8 mouse cellular contexts compared by ENCODE assay signal in the genomic region with DNA sequence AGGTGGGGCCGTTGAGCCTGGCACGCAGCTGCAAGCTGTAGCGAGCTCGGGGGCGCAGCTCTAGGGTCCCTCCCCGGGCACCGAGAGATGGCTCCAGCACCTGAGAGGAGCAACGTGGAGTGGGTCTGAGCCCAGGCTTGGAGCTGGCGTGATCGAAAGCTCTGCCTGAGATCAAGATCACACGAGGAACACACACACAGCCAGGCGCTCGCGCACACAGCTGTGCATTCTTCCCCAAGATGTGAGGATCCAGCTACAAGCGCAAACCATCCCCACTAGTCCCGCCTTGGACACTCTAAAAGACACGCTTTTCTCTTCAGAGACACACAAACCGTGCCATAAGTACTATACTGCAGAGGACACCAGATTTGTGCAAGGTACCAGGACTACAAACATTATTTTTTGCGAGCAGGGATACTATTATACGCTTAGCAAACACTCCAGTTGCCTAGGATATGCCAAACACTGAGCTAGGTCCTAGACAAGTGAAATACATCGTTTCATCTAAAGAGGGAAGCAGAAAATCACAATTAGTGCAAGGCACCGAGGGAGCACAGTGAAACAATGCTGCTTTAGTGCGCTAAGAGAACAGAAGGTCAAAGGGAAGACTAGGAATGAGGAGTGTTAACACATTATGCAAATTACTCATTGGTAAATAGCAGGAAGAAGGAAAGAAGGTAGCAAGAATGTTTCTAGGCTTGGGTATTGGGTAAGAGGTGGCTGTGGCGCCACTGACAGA. TPM values are rescaled to one million over a fixed set of nuclear protein-coding genes. Genes with fewer than 3 reads are reported as not detected.
DNase-seq lines count a peak whose midpoint lies in the region; ATAC-seq and TF ChIP-seq lines count a peak whose summit lies in the region.

No protein-coding gene starts in this region.

- no peaks in the 10 kb centered on the region for H3K36me3 ChIP-seq in heart, postnatal 0 days (replicated peaks; ENCODE audit: control insufficient read depth, insufficient read depth, low read length)
- no peaks in the 10 kb centered on the region for H3K36me3 ChIP-seq in intestine, postnatal 0 days (ENCODE audit: control insufficient read depth, insufficient read depth)

- no peak overlapping the region for H3K27ac ChIP-seq in heart, postnatal 0 days (ENCODE audit: low read depth)
- H3K27ac ChIP-seq in intestine, postnatal 0 days (ENCODE audit: low read depth, low read length) = no peak overlapping the region

- DNase-seq in heart, postnatal 0 days (ENCODE audit: low spot score) = no peak
- DNase-seq in heart, adult 9 months (ENCODE audit: low spot score in 2 of 2) = no peak
- peak; percentile 28 for DNase-seq in embryo, embryonic 9.5 days (ENCODE audit: extremely low spot score)
- peak; percentile 35 for DNase-seq in neural tube, embryonic 10.5 days (ENCODE audit: extremely low spot score, low spot score)
- DNase-seq in frontal cortex, postnatal 10 days (ENCODE audit: low spot score in 2 of 2) = no peak
- DNase-seq in ovary, postnatal 14 days (ENCODE audit: low spot score) = no peak
- DNase-seq in layer of hippocampus, adult 9-10 months (ENCODE audit: low spot score) = no peak

- ATAC-seq in heart, postnatal 0 days (ENCODE audit: insufficient read depth, low read depth) = 0 out of 2 replicates have a peak, but pooled peaks have one; percentile 5
- peak; percentile 64 for ATAC-seq in intestine, postnatal 0 days

- peak overlapping the region; percentile 42 for H3K4me3 ChIP-seq in heart, postnatal 0 days (ENCODE audit: low read depth, low read length)
- peak overlapping the region; percentile 30 for H3K4me3 ChIP-seq in intestine, postnatal 0 days (ENCODE audit: low read depth, low read length)

- WGBS in heart, postnatal 0 days = 41% methylated on average over 24 of the region's 24 CpGs
- 30% methylated on average over 24 of the region's 24 CpGs for WGBS in intestine, postnatal 0 days

- peaks cover 12% of the 10 kb centered on the region; the same call in 1 of the 2 replicates for H3K4me1 ChIP-seq in heart, postnatal 0 days (ENCODE audit: control insufficient read depth, insufficient read depth)
- no peaks in the 10 kb centered on the region for H3K4me1 ChIP-seq in intestine, postnatal 0 days (replicated peaks; ENCODE audit: control insufficient read depth, insufficient read depth, low read length)

- peak overlapping the region; percentile 64 for H3K4me2 ChIP-seq in heart, postnatal 0 days (ENCODE audit: low read depth, low read length)
- H3K4me2 ChIP-seq in intestine, postnatal 0 days (replicated peaks; ENCODE audit: low read depth) = peak overlapping the region; percentile 74

- TF ChIP-seq EP300 in heart, postnatal 0 days (IDR thresholded peaks at IDR 0.05; ENCODE audit: low read depth) = no peak

- TF ChIP-seq CTCF in heart, postnatal 0 days (IDR thresholded peaks at IDR 0.05; ENCODE audit: low read depth) = no peak
- TF ChIP-seq CTCF in intestine, postnatal 0 days (IDR thresholded peaks at IDR 0.05; ENCODE audit: low read depth) = peak; percentile 31; the same call in 1 of the 2 replicates

- no peaks in the 10 kb centered on the region for H3K9me3 ChIP-seq in heart, postnatal 0 days (replicated peaks; ENCODE audit: control insufficient read depth, low read length)
- H3K9me3 ChIP-seq in intestine, postnatal 0 days (ENCODE audit: control insufficient read depth) = no peaks in the 10 kb centered on the region

- 0 out of 2 replicates have a peak overlapping the region, but pooled peaks have one; percentile 35 for H3K9ac ChIP-seq in heart, postnatal 0 days (replicated peaks; ENCODE audit: low read depth, low read length)
- H3K9ac ChIP-seq in intestine, postnatal 0 days (ENCODE audit: low read depth, low read length) = peak overlapping the region; percentile 37; the same call in 1 of the 2 replicates

- H3K27me3 ChIP-seq in heart, postnatal 0 days (ENCODE audit: control insufficient read depth, insufficient read depth, low read length) = no peaks in the 10 kb centered on the region
- no peaks in the 10 kb centered on the region for H3K27me3 ChIP-seq in intestine, postnatal 0 days (replicated peaks; ENCODE audit: control insufficient read depth, insufficient read depth, low read length)

RNA-seq across cellular contexts. Expression of gene Cdc20, which starts 9.4 kb away (rescaled TPM):
- 78.4 and 155 TPM in 2 replicates for total RNA-seq in heart, postnatal 0 days (2014; rRNA removed; ENCODE audit: low replicate concordance)
- polyA plus RNA-seq in heart, postnatal 0 days (2015; fragmentation: Nextera tagmentation; extraction: Ambion mirVana) = 57.5 and 57.8 TPM in 2 replicates
- 37.3 and 42.7 TPM in 2 replicates for polyA plus RNA-seq in intestine, postnatal 0 days (2015; fragmentation: Nextera tagmentation; extraction: Ambion mirVana)

RNA-seq across cellular contexts. Expression of gene Mpl, which starts 10.7 kb away (rescaled TPM):
- total RNA-seq in heart, postnatal 0 days (2014; rRNA removed; ENCODE audit: low replicate concordance) = 1.5 and 2.2 TPM in 2 replicates
- polyA plus RNA-seq in heart, postnatal 0 days (2015; fragmentation: Nextera tagmentation; extraction: Ambion mirVana) = 0.41 and 0.51 TPM in 2 replicates
- polyA plus RNA-seq in intestine, postnatal 0 days (2015; fragmentation: Nextera tagmentation; extraction: Ambion mirVana) = 0.05 and 0.10 TPM in 2 replicates

RNA-seq across cellular contexts. Expression of gene Elovl1, which starts 18.7 kb away (rescaled TPM):
- 44.4 and 74.3 TPM in 2 replicates for total RNA-seq in heart, postnatal 0 days (2014; rRNA removed; ENCODE audit: low replicate concordance)
- polyA plus RNA-seq in heart, postnatal 0 days (2015; fragmentation: Nextera tagmentation; extraction: Ambion mirVana) = 49.8 and 49.9 TPM in 2 replicates
- polyA plus RNA-seq in intestine, postnatal 0 days (2015; fragmentation: Nextera tagmentation; extraction: Ambion mirVana) = 221 and 225 TPM in 2 replicates

RNA-seq across cellular contexts. Expression of gene Med8, which starts 37.4 kb away (rescaled TPM):
- total RNA-seq in heart, postnatal 0 days (2014; rRNA removed; ENCODE audit: low replicate concordance) = 17.3 and 40.2 TPM in 2 replicates
- polyA plus RNA-seq in heart, postnatal 0 days (2015; fragmentation: Nextera tagmentation; extraction: Ambion mirVana) = 56.2 and 58.8 TPM in 2 replicates
- polyA plus RNA-seq in intestine, postnatal 0 days (2015; fragmentation: Nextera tagmentation; extraction: Ambion mirVana) = 71.8 and 76.0 TPM in 2 replicates

RNA-seq across cellular contexts. Expression of gene Szt2, which starts 37.5 kb away (rescaled TPM):
- total RNA-seq in heart, postnatal 0 days (2014; rRNA removed; ENCODE audit: low replicate concordance) = 15.4 and 23.5 TPM in 2 replicates
- 2.0 and 2.3 TPM in 2 replicates for polyA plus RNA-seq in heart, postnatal 0 days (2015; fragmentation: Nextera tagmentation; extraction: Ambion mirVana)
- 2.8 and 4.2 TPM in 2 replicates for polyA plus RNA-seq in intestine, postnatal 0 days (2015; fragmentation: Nextera tagmentation; extraction: Ambion mirVana)

Comparison
In these comparisons a context has a peak if more than half of its experiments do, and no peak if none do; other contexts are left out.
1. DNase-seq: peak in embryo, embryonic 9.5 days (single experiment) and neural tube, embryonic 10.5 days (single experiment); none in heart, postnatal 0 days (single experiment), heart, adult 9 months (0 of 2), frontal cortex, postnatal 10 days (0 of 2), ovary, postnatal 14 days (single experiment) and layer of hippocampus, adult 9-10 months (single experiment).